Mouse (Mus musculus): ENCODE measurements at regions not wholly inside any gene's neighbourhood (a gene's known extent, or its start where the extent isn't known, plus 50 kb on each side); places are given as distances from the start of the nearest gene placed in this dataset.

GRCm38 (mm10) chr8:87208036-87208435, 264.4 kb downstream of the Cbln1 start:
- DNase-seq (ENCODE audit: low read depth, low spot score) = no peak

GRCm38 (mm10) chr8:87202639-87203160, 269.7 kb downstream of the Cbln1 start:
- DNase-seq (ENCODE audit: low read depth, low spot score) = no peak

GRCm38 (mm10) chr8:87199461-87200131, 272.8 kb downstream of the Cbln1 start:
- peak; percentile 34 for DNase-seq (ENCODE audit: low read depth, low spot score)

GRCm38 (mm10) chr8:87197867-87198536, 274.4 kb downstream of the Cbln1 start:
- no peak for DNase-seq (ENCODE audit: low read depth, low spot score)

GRCm38 (mm10) chr8:87197000-87197399, 275.4 kb downstream of the Cbln1 start:
- DNase-seq (ENCODE audit: low read depth, low spot score) = peak; percentile 35

- no peak for DNase-seq (ENCODE audit: low read depth, low spot score)
Observed at GRCm38 (mm10) chr8:87196050-87196449, 276.4 kb downstream of the Cbln1 start.

GRCm38 (mm10) chr8:87189791-87190385, 282.5 kb downstream of the Cbln1 start:
- no peak for DNase-seq (ENCODE audit: low read depth, low spot score)

GRCm38 (mm10) chr8:87182888-87183287, 289.5 kb downstream of the Cbln1 start:
- peak; percentile 76 for DNase-seq (ENCODE audit: low read depth, low spot score)

GRCm38 (mm10) chr8:87178561-87178960, 293.5 kb upstream of the N4bp1 start:
- DNase-seq (ENCODE audit: low read depth, low spot score) = no peak

- DNase-seq (ENCODE audit: low read depth, low spot score) = no peak
Observed at GRCm38 (mm10) chr8:87177620-87178019, 292.6 kb upstream of the N4bp1 start.

- peak; percentile 54 for DNase-seq (ENCODE audit: low read depth, low spot score)
Observed at GRCm38 (mm10) chr8:87175097-87175496, 290.0 kb upstream of the N4bp1 start.

GRCm38 (mm10) chr8:87173720-87174119, 288.7 kb upstream of the N4bp1 start:
- peak; percentile 88 for DNase-seq (ENCODE audit: low read depth, low spot score)

GRCm38 (mm10) chr8:87166771-87167170, 281.7 kb upstream of the N4bp1 start:
- peak; percentile 38 for DNase-seq (ENCODE audit: low read depth, low spot score)

- no peak for DNase-seq (ENCODE audit: low read depth, low spot score)
Observed at GRCm38 (mm10) chr8:87160416-87160815, 275.4 kb upstream of the N4bp1 start.

- no peak for DNase-seq (ENCODE audit: low read depth, low spot score)
Observed at GRCm38 (mm10) chr8:87158322-87158721, 273.3 kb upstream of the N4bp1 start.

GRCm38 (mm10) chr8:87155819-87156425, 270.9 kb upstream of the N4bp1 start:
- DNase-seq (ENCODE audit: low read depth, low spot score) = no peak

- DNase-seq (ENCODE audit: low read depth, low spot score) = no peak
Observed at GRCm38 (mm10) chr8:87152068-87152915, 267.2 kb upstream of the N4bp1 start.

GRCm38 (mm10) chr8:87148853-87149252, 263.8 kb upstream of the N4bp1 start:
- no peak for DNase-seq (ENCODE audit: low read depth, low spot score)

- no peak for DNase-seq (ENCODE audit: low read depth, low spot score)
Observed at GRCm38 (mm10) chr8:87147704-87148103, 262.6 kb upstream of the N4bp1 start.

GRCm38 (mm10) chr8:87137412-87137811, 252.4 kb upstream of the N4bp1 start:
- DNase-seq (ENCODE audit: low read depth, low spot score) = no peak

- peak; percentile 86 for DNase-seq (ENCODE audit: low read depth, low spot score)
Observed at GRCm38 (mm10) chr8:87131716-87132115, 246.7 kb upstream of the N4bp1 start.
